ENCODE assay signal across 18 mouse cellular contexts in the genomic region with DNA sequence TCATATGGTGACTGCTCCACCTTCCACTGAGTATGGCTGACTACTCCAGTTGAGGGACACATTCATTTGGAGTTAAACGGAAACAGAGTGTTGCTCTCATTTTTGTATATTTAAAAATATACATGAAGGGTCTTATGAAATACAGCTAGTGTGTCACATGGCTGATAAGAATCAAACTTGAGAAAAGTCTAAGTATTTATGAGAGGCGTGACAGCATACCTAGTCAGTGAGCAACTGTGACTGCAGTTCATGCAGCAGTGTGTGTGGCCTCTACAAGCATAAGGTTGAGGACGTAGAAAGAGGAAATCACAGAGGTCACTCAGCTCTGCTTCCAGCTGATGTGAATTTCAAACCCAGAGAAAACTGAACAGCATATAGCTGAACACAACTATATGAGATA.
"Had no signal": no experiment of that assay in that cellular context is flagged by ENCODE, and none has a peak within 500 bp of the region (broad histone marks: within the 10 kb centered on the region; RNA-seq: fewer than 3 reads in every experiment).

No protein-coding gene starts in this region.

- H3K9ac ChIP-seq: liver, embryonic 12.5 days; liver, embryonic 14.5 days; lung, embryonic 14.5 days; midbrain, embryonic 12.5 days; neural tube, embryonic 13.5 days; neural tube, embryonic 15.5 days had no signal

- DNase-seq: lung, embryonic 14.5 days; lung, postnatal 10 days; midbrain, embryonic 14.5 days; retina, postnatal 1 day; right cerebral cortex, adult 18-20 months; right cerebral cortex, postnatal 25 days; right cerebral cortex, postnatal 4 days; spleen, adult 18-20 months; thymus, adult 18-20 months; thymus, postnatal 14 days; thymus, postnatal 36 days had no signal

- H3K4me2 ChIP-seq: liver, embryonic 12.5 days; lung, embryonic 14.5 days; midbrain, embryonic 12.5 days; neural tube, embryonic 13.5 days; neural tube, embryonic 15.5 days had no signal

- H3K36me3 ChIP-seq: midbrain, embryonic 12.5 days; neural tube, embryonic 13.5 days had no signal

- H3K27ac ChIP-seq: liver, embryonic 12.5 days; liver, embryonic 14.5 days; midbrain, embryonic 12.5 days; neural tube, embryonic 13.5 days; neural tube, embryonic 15.5 days had no signal

- H3K9me3 ChIP-seq: liver, embryonic 12.5 days; midbrain, embryonic 12.5 days; neural tube, embryonic 13.5 days; neural tube, embryonic 15.5 days had no signal

- H3K27me3 ChIP-seq: liver, embryonic 12.5 days; midbrain, embryonic 12.5 days; neural tube, embryonic 13.5 days; neural tube, embryonic 15.5 days had no signal

- H3K4me1 ChIP-seq: liver, embryonic 12.5 days; midbrain, embryonic 12.5 days; neural tube, embryonic 13.5 days; neural tube, embryonic 15.5 days had no signal

- ATAC-seq: liver, embryonic 12.5 days; midbrain, embryonic 16.5 days had no signal

- H3K4me3 ChIP-seq: liver, embryonic 12.5 days; midbrain, embryonic 12.5 days; myocyte; neural tube, embryonic 13.5 days; neural tube, embryonic 15.5 days had no signal
